Mouse (Mus musculus): Measurements from ENCODE around the gene Pdk2. TPM values are rescaled to one million over a fixed set of nuclear protein-coding genes. Genes with fewer than 3 reads are reported as not detected.

Gene Pdk2
- total RNA-seq, 1 experiment = 1.7 TPM

DNA sequence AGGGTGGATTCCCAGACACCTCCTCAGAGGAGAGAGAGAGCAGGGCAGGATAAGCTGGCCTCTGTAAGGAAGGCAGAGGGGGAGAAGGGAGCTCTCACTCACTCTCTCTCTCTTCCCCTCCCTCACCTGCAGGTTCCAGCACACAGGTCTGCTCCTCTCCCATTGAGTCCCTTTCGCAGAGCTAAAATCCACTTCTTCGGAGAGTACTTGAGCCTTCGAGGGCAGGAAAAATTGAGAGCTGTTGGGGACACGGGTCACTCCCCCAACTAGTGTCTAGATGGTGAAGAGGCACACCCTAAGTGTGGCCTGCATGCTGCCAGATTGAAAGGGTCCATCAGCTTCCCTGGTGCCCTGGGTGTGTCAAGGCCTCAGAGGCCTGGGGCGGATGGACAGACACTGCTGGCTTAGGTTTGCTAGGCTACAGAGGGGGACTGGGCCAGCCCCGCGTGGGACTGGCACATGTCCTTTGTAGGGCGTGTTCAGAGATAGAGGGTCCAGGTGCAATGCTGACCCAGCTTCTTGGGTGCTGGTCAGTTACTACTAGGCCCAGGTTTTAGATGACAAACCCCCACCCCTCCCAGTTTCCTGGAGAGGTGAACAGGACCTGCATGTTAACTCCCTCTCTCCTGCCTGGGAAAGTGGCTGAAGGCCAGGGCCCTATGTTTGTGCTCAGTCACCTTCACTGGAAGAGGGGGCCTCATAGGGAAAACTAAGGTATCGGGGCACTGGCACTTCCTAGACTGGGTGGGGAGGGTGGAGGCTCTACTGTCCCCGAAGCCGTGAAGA is 15.7 kb downstream of the Pdk2 start:
- Histone ChIP-seq H3K9ac (ENCODE audit: insufficient read depth, low read depth, low read length, poor library complexity, severe bottlenecking) (no peak overlapping the region), H3K27ac (ENCODE audit: insufficient read depth, low read depth, low read length, poor library complexity, severe bottlenecking) (no peak overlapping the region), H3K9me3 (ENCODE audit: control insufficient read depth, insufficient read depth, low read depth, low read length) (no peaks in the 10 kb centered on the region), H3K4me3 (ENCODE audit: insufficient read depth in 1 of 2, low read depth in 1 of 2, low read length in 2 of 2, poor library complexity in 1 of 2, severe bottlenecking in 1 of 2) (peak overlapping the region in 1 of 2 experiments; percentile 35; a peak in 1 of 4 replicates), H3K4me1 (ENCODE audit: control insufficient read depth in 2 of 2, insufficient read depth in 2 of 2, low read length in 2 of 2, poor library complexity in 1 of 2) (no peaks in the 10 kb centered on the region; a peak in 1 of 4 replicates), H3K36me3 (ENCODE audit: control insufficient read depth, insufficient read depth, low read length, poor library complexity, severe bottlenecking) (no peaks in the 10 kb centered on the region)
- DNase-seq (ENCODE audit: low read depth, low spot score) = no peak
- TF ChIP-seq ZC3H11A (IDR thresholded peaks at IDR 0.05; ENCODE audit: borderline replicate concordance, low read depth, low read length) (no peak), CHD2 (IDR thresholded peaks at IDR 0.05; ENCODE audit: low read depth, low read length) (no peak), ZNF384 (IDR thresholded peaks at IDR 0.05; ENCODE audit: low read depth, low read length) (no peak), MAFK (IDR thresholded peaks at IDR 0.05; ENCODE audit: insufficient read depth, low read depth, low read length) (no peak), HCFC1 (IDR thresholded peaks at IDR 0.05; ENCODE audit: borderline replicate concordance, insufficient read depth, low read length) (no peak)
- in situ Hi-C loops (cut with MboI; ENCODE audit: low sequenced_read_pairs in 2 of 2, unreplicated experiment in 2 of 2) = no loop called here

- Histone ChIP-seq H3K27ac (ENCODE audit: insufficient read depth, low read depth, low read length, poor library complexity, severe bottlenecking) (no peak overlapping the region), H3K4me3 (ENCODE audit: insufficient read depth in 1 of 2, low read depth in 1 of 2, low read length in 2 of 2, poor library complexity in 1 of 2, severe bottlenecking in 1 of 2) (peak overlapping the region; percentile 35 to 40; a peak in 3 of 4 replicates), H3K4me1 (ENCODE audit: control insufficient read depth in 2 of 2, insufficient read depth in 2 of 2, low read length in 2 of 2, poor library complexity in 1 of 2) (no peaks in the 10 kb centered on the region; a peak in 1 of 4 replicates), H3K9me3 (ENCODE audit: control insufficient read depth, insufficient read depth, low read depth, low read length) (no peaks in the 10 kb centered on the region), H3K36me3 (ENCODE audit: control insufficient read depth, insufficient read depth, low read length, poor library complexity, severe bottlenecking) (no peaks in the 10 kb centered on the region), H3K9ac (ENCODE audit: insufficient read depth, low read depth, low read length, poor library complexity, severe bottlenecking) (peak overlapping the region; percentile 38)
- in situ Hi-C loops (cut with MboI; ENCODE audit: low sequenced_read_pairs in 2 of 2, unreplicated experiment in 2 of 2) = no loop called here
- no peak for TF ChIP-seq MAFK (IDR thresholded peaks at IDR 0.05; ENCODE audit: insufficient read depth, low read depth, low read length)
- TF ChIP-seq HCFC1 (IDR thresholded peaks at IDR 0.05; ENCODE audit: borderline replicate concordance, insufficient read depth, low read length) = no peak
- DNase-seq (ENCODE audit: low read depth, low spot score) = no peak
Observed at GRCm38 (mm10) chr11:95024439-95025184, 16.5 kb downstream of the Pdk2 start.

GRCm38 (mm10) chr11:95023481-95023880 is 17.7 kb downstream of the Pdk2 start:
- TF ChIP-seq CHD2 (IDR thresholded peaks at IDR 0.05; ENCODE audit: low read depth, low read length) (no peak), ZC3H11A (IDR thresholded peaks at IDR 0.05; ENCODE audit: borderline replicate concordance, low read depth, low read length) (no peak), MAFK (IDR thresholded peaks at IDR 0.05; ENCODE audit: insufficient read depth, low read depth, low read length) (no peak), ZNF384 (IDR thresholded peaks at IDR 0.05; ENCODE audit: low read depth, low read length) (no peak), HCFC1 (IDR thresholded peaks at IDR 0.05; ENCODE audit: borderline replicate concordance, insufficient read depth, low read length) (no peak)
- in situ Hi-C loops (cut with MboI; ENCODE audit: low sequenced_read_pairs in 2 of 2, unreplicated experiment in 2 of 2) = no loop called here

DNA sequence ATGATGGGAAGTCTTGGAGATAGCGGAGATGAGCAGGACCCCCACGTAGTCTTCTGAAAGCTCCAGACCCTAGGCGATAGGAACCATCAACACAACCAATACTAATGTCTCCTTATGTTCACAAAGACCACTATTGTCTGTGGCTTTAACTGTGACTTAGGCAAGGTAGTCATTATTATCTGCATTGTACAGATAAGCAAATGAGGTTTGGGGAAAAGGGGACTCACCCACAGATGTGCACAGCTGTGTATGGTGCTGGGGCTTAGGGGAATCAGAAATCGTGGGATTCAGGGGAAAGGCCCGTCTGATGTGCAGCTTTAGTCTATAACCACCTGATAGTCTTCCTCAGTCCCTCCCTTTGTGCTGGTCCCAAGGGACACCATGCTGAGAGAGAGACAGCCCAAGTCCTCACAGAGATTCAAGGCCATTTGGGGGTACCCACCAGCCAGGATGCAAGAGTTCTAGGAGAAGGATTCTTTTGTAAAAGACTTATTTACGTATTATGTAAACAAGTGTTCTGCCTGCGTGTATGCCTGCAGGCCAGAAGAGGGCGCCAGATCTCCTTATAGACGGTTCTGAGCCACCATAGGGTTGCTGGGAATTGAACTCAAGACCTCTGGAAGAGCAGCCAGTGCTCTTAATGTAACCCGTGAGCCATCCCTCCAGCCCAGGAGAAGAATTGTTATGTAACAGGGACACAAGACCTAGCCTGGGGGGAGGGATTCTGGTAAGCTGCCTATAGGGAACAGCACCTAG is 18.7 kb downstream of the Pdk2 start:
- no peaks in the 10 kb centered on the region; a peak in 1 of 4 replicates for H3K4me1 ChIP-seq (ENCODE audit: control insufficient read depth in 2 of 2, insufficient read depth in 2 of 2, low read length in 2 of 2, poor library complexity in 1 of 2)
- H3K9me3 ChIP-seq (ENCODE audit: control insufficient read depth, insufficient read depth, low read depth, low read length) = no peaks in the 10 kb centered on the region
- no peak overlapping the region for H3K4me3 ChIP-seq (ENCODE audit: insufficient read depth in 1 of 2, low read depth in 1 of 2, low read length in 2 of 2, poor library complexity in 1 of 2, severe bottlenecking in 1 of 2)
- H3K9ac ChIP-seq (ENCODE audit: insufficient read depth, low read depth, low read length, poor library complexity, severe bottlenecking) = no peak overlapping the region
- H3K36me3 ChIP-seq (ENCODE audit: control insufficient read depth, insufficient read depth, low read length, poor library complexity, severe bottlenecking) = no peaks in the 10 kb centered on the region
- TF ChIP-seq CHD2 (IDR thresholded peaks at IDR 0.05; ENCODE audit: low read depth, low read length) = no peak
- TF ChIP-seq ZNF384 (IDR thresholded peaks at IDR 0.05; ENCODE audit: low read depth, low read length) = no peak
- no peak for TF ChIP-seq MAFK (IDR thresholded peaks at IDR 0.05; ENCODE audit: insufficient read depth, low read depth, low read length)
- no peak for TF ChIP-seq ZC3H11A (IDR thresholded peaks at IDR 0.05; ENCODE audit: borderline replicate concordance, low read depth, low read length)
- no peak for TF ChIP-seq HCFC1 (IDR thresholded peaks at IDR 0.05; ENCODE audit: borderline replicate concordance, insufficient read depth, low read length)
- H3K27ac ChIP-seq (ENCODE audit: insufficient read depth, low read depth, low read length, poor library complexity, severe bottlenecking) = no peak overlapping the region
- in situ Hi-C loops (cut with MboI; ENCODE audit: low sequenced_read_pairs in 2 of 2, unreplicated experiment in 2 of 2) = no loop called here
- no peak for DNase-seq (ENCODE audit: low read depth, low spot score)

More at GRCm38 (mm10) chr11:95023481-95023880, 17.7 kb downstream of the Pdk2 start:
- H3K27ac ChIP-seq (ENCODE audit: insufficient read depth, low read depth, low read length, poor library complexity, severe bottlenecking) = no peak overlapping the region
- H3K9ac ChIP-seq (ENCODE audit: insufficient read depth, low read depth, low read length, poor library complexity, severe bottlenecking) = no peak overlapping the region
- H3K36me3 ChIP-seq (ENCODE audit: control insufficient read depth, insufficient read depth, low read length, poor library complexity, severe bottlenecking) = no peaks in the 10 kb centered on the region
- H3K4me3 ChIP-seq (ENCODE audit: insufficient read depth in 1 of 2, low read depth in 1 of 2, low read length in 2 of 2, poor library complexity in 1 of 2, severe bottlenecking in 1 of 2) = no peak overlapping the region
- no peaks in the 10 kb centered on the region; a peak in 1 of 4 replicates for H3K4me1 ChIP-seq (ENCODE audit: control insufficient read depth in 2 of 2, insufficient read depth in 2 of 2, low read length in 2 of 2, poor library complexity in 1 of 2)
- no peak for DNase-seq (ENCODE audit: low read depth, low spot score)
- no peaks in the 10 kb centered on the region for H3K9me3 ChIP-seq (ENCODE audit: control insufficient read depth, insufficient read depth, low read depth, low read length)
